Mouse (Mus musculus): Measurements from ENCODE around the gene Lpar4. TPM values are rescaled to one million over a fixed set of nuclear protein-coding genes. Genes with fewer than 3 reads are reported as not detected.
A peak's percentile ranks its signal among the peaks of the same experiment; 100 is the strongest.

Gene Lpar4
- 14.0 and 16.6 TPM in 2 replicates for polyA plus RNA-seq (2014; fragmentation: Nextera tagmentation; extraction: Ambion mirVana)

- Histone ChIP-seq H3K36me3 (ENCODE audit: control insufficient read depth, insufficient read depth, low read length) (no peaks in the 10 kb centered on the region; the same call in 1 of the 2 replicates), H3K4me2 (ENCODE audit: low read length) (peak within 1 kb of the TSS; percentile 46), H3K9ac (ENCODE audit: low read length) (peak within 1 kb of the TSS; percentile 53), H3K27me3 (replicated peaks; ENCODE audit: control insufficient read depth, insufficient read depth, low read length) (no peaks in the 10 kb centered on the region), H3K4me1 (replicated peaks; ENCODE audit: control insufficient read depth, insufficient read depth, low read length) (no peaks in the 10 kb centered on the region), H3K27ac (ENCODE audit: low read depth) (peak within 1 kb of the TSS; percentile 54; the same call in 1 of the 2 replicates), H3K9me3 (ENCODE audit: control insufficient read depth, low read length) (no peaks in the 10 kb centered on the region), H3K4me3 (ENCODE audit: low read depth, low read length) (peak within 1 kb of the TSS; percentile 46)
- WGBS = 12% methylated on average over 11 of the region's 11 CpGs
- peak; percentile 58 for DNase-seq (ENCODE audit: low spot score)
- ATAC-seq (replicated peaks; ENCODE audit: low FRiP score, low TSS enrichment, low read depth) = no peak
Observed at GRCm38 (mm10) chrX:106920175-106920827, at the start of gene Lpar4. TSS of gene Lpar4 (plus strand) at chrX:106920625.

DNA sequence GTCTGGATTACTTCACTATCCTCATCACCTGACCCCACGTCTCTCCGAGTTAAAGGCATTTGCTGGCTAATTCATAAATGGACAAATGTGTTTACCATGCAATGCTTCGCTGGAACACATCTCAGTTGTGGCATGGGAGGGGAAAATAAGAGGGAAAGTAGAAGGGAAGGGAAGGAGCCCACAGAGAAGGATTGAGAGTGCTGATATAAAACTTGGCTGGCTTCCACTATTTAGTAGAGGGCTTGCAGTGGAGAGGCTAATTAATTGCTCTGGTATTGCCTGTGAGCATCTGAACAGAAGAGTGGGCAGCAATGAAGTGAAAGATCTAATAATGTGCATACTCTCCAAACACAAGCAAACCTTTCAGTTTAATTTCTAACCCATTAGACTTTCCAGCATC, 49.0 kb upstream of the Lpar4 start:
- WGBS = 42% methylated on average over 3 of the region's 3 CpGs
- H3K4me2 ChIP-seq (ENCODE audit: low read length) = no peak overlapping the region
- no peak overlapping the region for H3K4me3 ChIP-seq (ENCODE audit: low read depth, low read length)
- DNase-seq (ENCODE audit: low spot score) = no peak
- H3K9ac ChIP-seq (ENCODE audit: low read length) = no peak overlapping the region
- no peaks in the 10 kb centered on the region for H3K27me3 ChIP-seq (replicated peaks; ENCODE audit: control insufficient read depth, insufficient read depth, low read length)
- no peaks in the 10 kb centered on the region for H3K4me1 ChIP-seq (replicated peaks; ENCODE audit: control insufficient read depth, insufficient read depth, low read length)
- H3K9me3 ChIP-seq (ENCODE audit: control insufficient read depth, low read length) = no peaks in the 10 kb centered on the region
- no peak overlapping the region for H3K27ac ChIP-seq (ENCODE audit: low read depth)
- no peak for ATAC-seq (replicated peaks; ENCODE audit: low FRiP score, low TSS enrichment, low read depth)
- H3K36me3 ChIP-seq (ENCODE audit: control insufficient read depth, insufficient read depth, low read length) = no peaks in the 10 kb centered on the region

GRCm38 (mm10) chrX:106871894-106872293, 48.5 kb upstream of the Lpar4 start:
- 38% methylated on average over 3 of the region's 3 CpGs for WGBS
- ATAC-seq (replicated peaks; ENCODE audit: low FRiP score, low TSS enrichment, low read depth) = no peak
- Histone ChIP-seq H3K4me2 (ENCODE audit: low read length) (no peak overlapping the region), H3K4me1 (replicated peaks; ENCODE audit: control insufficient read depth, insufficient read depth, low read length) (no peaks in the 10 kb centered on the region), H3K4me3 (ENCODE audit: low read depth, low read length) (no peak overlapping the region), H3K36me3 (ENCODE audit: control insufficient read depth, insufficient read depth, low read length) (no peaks in the 10 kb centered on the region), H3K27me3 (replicated peaks; ENCODE audit: control insufficient read depth, insufficient read depth, low read length) (no peaks in the 10 kb centered on the region), H3K9ac (ENCODE audit: low read length) (no peak overlapping the region), H3K27ac (ENCODE audit: low read depth) (no peak overlapping the region), H3K9me3 (ENCODE audit: control insufficient read depth, low read length) (no peaks in the 10 kb centered on the region)
- DNase-seq (ENCODE audit: low spot score) = no peak

GRCm38 (mm10) chrX:106872315-106872714, 48.1 kb upstream of the Lpar4 start:
- H3K27me3 ChIP-seq (replicated peaks; ENCODE audit: control insufficient read depth, insufficient read depth, low read length) = no peaks in the 10 kb centered on the region
- no peaks in the 10 kb centered on the region for H3K9me3 ChIP-seq (ENCODE audit: control insufficient read depth, low read length)
- ATAC-seq (replicated peaks; ENCODE audit: low FRiP score, low TSS enrichment, low read depth) = no peak
- DNase-seq (ENCODE audit: low spot score) = no peak
- H3K36me3 ChIP-seq (ENCODE audit: control insufficient read depth, insufficient read depth, low read length) = no peaks in the 10 kb centered on the region
- H3K9ac ChIP-seq (ENCODE audit: low read length) = no peak overlapping the region
- no peak overlapping the region for H3K4me2 ChIP-seq (ENCODE audit: low read length)
- WGBS = 53% methylated on average over 4 of the region's 4 CpGs
- H3K27ac ChIP-seq (ENCODE audit: low read depth) = peak overlapping the region; percentile 16; the same call in 1 of the 2 replicates
- no peaks in the 10 kb centered on the region for H3K4me1 ChIP-seq (replicated peaks; ENCODE audit: control insufficient read depth, insufficient read depth, low read length)
- no peak overlapping the region for H3K4me3 ChIP-seq (ENCODE audit: low read depth, low read length)

DNA sequence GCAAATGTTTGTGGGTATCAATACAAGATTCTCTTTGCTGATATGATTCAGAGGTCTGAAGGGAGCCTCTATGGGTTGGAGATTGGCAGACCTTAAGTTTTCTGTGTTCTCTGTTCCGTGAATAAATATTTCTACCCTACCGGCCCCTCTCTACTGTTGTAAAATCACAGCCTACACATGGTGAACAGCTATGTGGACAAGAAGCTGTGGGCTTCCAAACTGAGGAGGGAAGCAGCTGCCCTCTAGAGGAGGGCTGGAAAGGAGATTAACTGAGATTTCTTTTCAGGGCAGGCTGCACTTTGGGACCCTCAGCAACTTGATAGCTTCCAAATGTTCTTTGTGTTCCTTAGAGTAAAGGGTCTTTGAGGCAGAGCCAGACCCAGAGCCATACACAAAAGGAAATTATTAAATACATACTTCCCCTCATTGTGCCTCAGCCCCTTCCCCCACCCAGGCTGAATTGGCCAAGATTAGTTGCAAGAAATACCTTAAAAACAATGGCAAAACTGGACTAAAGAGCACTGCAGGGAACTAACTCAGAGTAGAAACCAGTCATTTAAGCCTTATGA, 22.6 kb upstream of the Lpar4 start:
- no peaks in the 10 kb centered on the region for H3K4me1 ChIP-seq (replicated peaks; ENCODE audit: control insufficient read depth, insufficient read depth, low read length)
- no peaks in the 10 kb centered on the region for H3K9me3 ChIP-seq (ENCODE audit: control insufficient read depth, low read length)
- 70% methylated on average over 2 of the region's 2 CpGs for WGBS
- H3K4me2 ChIP-seq (ENCODE audit: low read length) = no peak overlapping the region
- no peak for DNase-seq (ENCODE audit: low spot score)
- no peak overlapping the region for H3K27ac ChIP-seq (ENCODE audit: low read depth)
- ATAC-seq (replicated peaks; ENCODE audit: low FRiP score, low TSS enrichment, low read depth) = no peak
- H3K4me3 ChIP-seq (ENCODE audit: low read depth, low read length) = no peak overlapping the region
- H3K36me3 ChIP-seq (ENCODE audit: control insufficient read depth, insufficient read depth, low read length) = no peaks in the 10 kb centered on the region
- no peak overlapping the region for H3K9ac ChIP-seq (ENCODE audit: low read length)
- H3K27me3 ChIP-seq (replicated peaks; ENCODE audit: control insufficient read depth, insufficient read depth, low read length) = no peaks in the 10 kb centered on the region

GRCm38 (mm10) chrX:106920828-106921619, 599 bp downstream of the Lpar4 start:
- no peaks in the 10 kb centered on the region for H3K9me3 ChIP-seq (ENCODE audit: control insufficient read depth, low read length)
- ATAC-seq (replicated peaks; ENCODE audit: low FRiP score, low TSS enrichment, low read depth) (no peak), DNase-seq (ENCODE audit: low spot score) (no peak)
- H3K4me1 ChIP-seq (replicated peaks; ENCODE audit: control insufficient read depth, insufficient read depth, low read length) = no peaks in the 10 kb centered on the region
- H3K27me3 ChIP-seq (replicated peaks; ENCODE audit: control insufficient read depth, insufficient read depth, low read length) = no peaks in the 10 kb centered on the region
- peak overlapping the region; percentile 46 for H3K4me3 ChIP-seq (ENCODE audit: low read depth, low read length)
- H3K9ac ChIP-seq (ENCODE audit: low read length) = peak overlapping the region; percentile 53
- H3K27ac ChIP-seq (ENCODE audit: low read depth) = peak overlapping the region; percentile 54; the same call in 1 of the 2 replicates
- 8% methylated on average over 9 of the region's 9 CpGs for WGBS
- no peaks in the 10 kb centered on the region; the same call in 1 of the 2 replicates for H3K36me3 ChIP-seq (ENCODE audit: control insufficient read depth, insufficient read depth, low read length)
- peak overlapping the region; percentile 46 for H3K4me2 ChIP-seq (ENCODE audit: low read length)

GRCm38 (mm10) chrX:106924572-106924971, 4.1 kb downstream of the Lpar4 start:
- H3K27me3 ChIP-seq (replicated peaks; ENCODE audit: control insufficient read depth, insufficient read depth, low read length) = no peaks in the 10 kb centered on the region
- H3K4me2 ChIP-seq (ENCODE audit: low read length) = no peak overlapping the region
- no peaks in the 10 kb centered on the region for H3K9me3 ChIP-seq (ENCODE audit: control insufficient read depth, low read length)
- H3K27ac ChIP-seq (ENCODE audit: low read depth) = no peak overlapping the region
- no peaks in the 10 kb centered on the region; the same call in 1 of the 2 replicates for H3K36me3 ChIP-seq (ENCODE audit: control insufficient read depth, insufficient read depth, low read length)
- no peaks in the 10 kb centered on the region for H3K4me1 ChIP-seq (replicated peaks; ENCODE audit: control insufficient read depth, insufficient read depth, low read length)
- DNase-seq (ENCODE audit: low spot score) (no peak), ATAC-seq (replicated peaks; ENCODE audit: low FRiP score, low TSS enrichment, low read depth) (no peak)
- no peak overlapping the region for H3K4me3 ChIP-seq (ENCODE audit: low read depth, low read length)
- no peak overlapping the region for H3K9ac ChIP-seq (ENCODE audit: low read length)

DNA sequence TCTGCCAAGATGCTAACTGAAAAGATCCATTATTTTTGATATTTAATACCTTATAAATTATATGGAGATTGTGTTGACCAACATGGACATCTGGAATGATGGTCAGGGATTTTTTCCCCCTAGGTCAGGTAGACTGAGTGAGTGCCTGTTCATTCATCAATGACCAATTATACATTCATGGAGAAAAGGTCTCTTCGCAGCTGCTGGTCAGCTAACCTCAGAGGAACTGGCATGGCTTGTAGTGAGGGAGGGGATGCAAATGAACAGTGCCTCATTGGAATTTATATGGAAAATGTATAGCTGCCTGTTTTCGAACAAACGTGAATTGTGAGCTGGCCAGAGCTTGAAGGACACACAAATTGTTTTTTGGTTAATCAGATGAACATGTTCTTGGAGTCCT, 18.9 kb downstream of the Lpar4 start:
- WGBS = 72% methylated on average over 3 of the region's 3 CpGs
- no peaks in the 10 kb centered on the region for H3K36me3 ChIP-seq (ENCODE audit: control insufficient read depth, insufficient read depth, low read length)
- H3K27ac ChIP-seq (ENCODE audit: low read depth) = no peak overlapping the region
- H3K27me3 ChIP-seq (replicated peaks; ENCODE audit: control insufficient read depth, insufficient read depth, low read length) = no peaks in the 10 kb centered on the region
- DNase-seq (ENCODE audit: low spot score) = no peak
- no peak overlapping the region for H3K4me3 ChIP-seq (ENCODE audit: low read depth, low read length)
- no peak overlapping the region for H3K9ac ChIP-seq (ENCODE audit: low read length)
- no peak for ATAC-seq (replicated peaks; ENCODE audit: low FRiP score, low TSS enrichment, low read depth)
- no peaks in the 10 kb centered on the region for H3K4me1 ChIP-seq (replicated peaks; ENCODE audit: control insufficient read depth, insufficient read depth, low read length)
- H3K4me2 ChIP-seq (ENCODE audit: low read length) = no peak overlapping the region
- H3K9me3 ChIP-seq (ENCODE audit: control insufficient read depth, low read length) = no peaks in the 10 kb centered on the region
